Mouse (Mus musculus): ENCODE results near the gene 1600015I10Rik. TPM values are rescaled to one million over a fixed set of nuclear protein-coding genes. Genes with fewer than 3 reads are reported as not detected.
"Not testable (repeated sequence)": the region's sequence is repeated elsewhere in the genome, so short reads cannot be mapped to it uniquely, and the experiment has no call there.

The 1600015I10Rik gene
- total and polyA plus RNA-seq, 3 experiments: not detected

- no peaks in the 10 kb centered on the region for H3K9me3 ChIP-seq (replicated peaks; ENCODE audit: low read length)
- no peak for TF ChIP-seq POLR2AphosphoS2 (IDR thresholded peaks at IDR 0.05; ENCODE audit: low read depth, low read length)
- no peak for TF ChIP-seq ZKSCAN1 (IDR thresholded peaks at IDR 0.05; ENCODE audit: borderline replicate concordance, low read depth, low read length)
- TF ChIP-seq GABPA (IDR thresholded peaks at IDR 0.05; ENCODE audit: insufficient replicate concordance, low read depth, low read length): no peak
- no peak for TF ChIP-seq KAT2A (IDR thresholded peaks at IDR 0.05; ENCODE audit: insufficient replicate concordance, low read length)
- no peak for TF ChIP-seq UBTF (IDR thresholded peaks at IDR 0.05; ENCODE audit: low read depth, low read length)
- TF ChIP-seq POLR2A (IDR thresholded peaks at IDR 0.05; ENCODE audit: low read depth, low read length): no peak
- no peak for TF ChIP-seq ETS1 (conservative IDR thresholded peaks at IDR 0.05; ENCODE audit: low read depth, low read length)
- no peak for TF ChIP-seq ZC3H11A (IDR thresholded peaks at IDR 0.05; ENCODE audit: low read depth, low read length)
- no peak for TF ChIP-seq SMC3 (IDR thresholded peaks at IDR 0.05; ENCODE audit: low read depth, low read length)
- H3K79me2 ChIP-seq (replicated peaks; ENCODE audit: control insufficient read depth, extremely low read depth, insufficient read depth, poor library complexity, severe bottlenecking): no peaks in the 10 kb centered on the region
- DNase-seq (ENCODE audit: extremely low read depth): no peak
- H3K9ac ChIP-seq (ENCODE audit: insufficient read depth, low read depth): no peak overlapping the region
- H3K4me1 ChIP-seq (ENCODE audit: control insufficient read depth in 1 of 2, insufficient read depth in 2 of 2): peaks cover 0 to 23% of the 10 kb centered on the region in 2 experiments; a peak in 2 of 4 replicates
- no peaks in the 10 kb centered on the region for H3K27me3 ChIP-seq (replicated peaks)
- dilution Hi-C loops (cut with MboI; ENCODE audit: extremely low pct_ligation_motif_present, extremely low pct_unique_long_range_greater_than_20kb, low sequenced_read_pairs): no loop called here
- in situ Hi-C loops (cut with MboI; ENCODE audit: low pct_ligation_motif_present, low pct_unique_long_range_greater_than_20kb, low sequenced_read_pairs): no loop called here
- H3K4me2 ChIP-seq (ENCODE audit: insufficient read depth, low read depth, poor library complexity, severe bottlenecking): no peak overlapping the region
- H3K36me3 ChIP-seq (replicated peaks in 1 of 2; ENCODE audit: control insufficient read depth in 1 of 2, insufficient read depth in 1 of 2, low read length in 1 of 2): no peaks in the 10 kb centered on the region
- H3K27ac ChIP-seq (ENCODE audit: insufficient read depth, low read depth): no peak overlapping the region
- H3K4me3 ChIP-seq (replicated peaks in 1 of 3; ENCODE audit: low read depth in 2 of 3, low read length in 2 of 3, poor library complexity in 1 of 3): no peak overlapping the region
These were observed 33.8 kb upstream of the 1600015I10Rik start for GRCm38 (mm10) chr6:48895941-48896340.

GRCm38 (mm10) chr6:48896956-48897355, 32.7 kb upstream of the 1600015I10Rik start:
- Histone ChIP-seq H3K9ac (ENCODE audit: insufficient read depth, low read depth) (no peak overlapping the region), H3K36me3 (replicated peaks in 1 of 2; ENCODE audit: control insufficient read depth in 1 of 2, insufficient read depth in 1 of 2, low read length in 1 of 2) (no peaks in the 10 kb centered on the region), H3K9me3 (replicated peaks; ENCODE audit: low read length) (no peaks in the 10 kb centered on the region), H3K27me3 (replicated peaks) (no peaks in the 10 kb centered on the region), H3K27ac (ENCODE audit: insufficient read depth, low read depth) (no peak overlapping the region), H3K4me3 (replicated peaks in 1 of 3; ENCODE audit: low read depth in 2 of 3, low read length in 2 of 3, poor library complexity in 1 of 3) (no peak overlapping the region), H3K4me1 (ENCODE audit: control insufficient read depth in 1 of 2, insufficient read depth in 2 of 2) (peaks cover 0 to 23% of the 10 kb centered on the region in 2 experiments; a peak in 2 of 4 replicates), H3K79me2 (replicated peaks; ENCODE audit: control insufficient read depth, extremely low read depth, insufficient read depth, poor library complexity, severe bottlenecking) (no peaks in the 10 kb centered on the region), H3K4me2 (ENCODE audit: insufficient read depth, low read depth, poor library complexity, severe bottlenecking) (peak overlapping the region; percentile 83)
- TF ChIP-seq BHLHE40 (IDR thresholded peaks at IDR 0.05; ENCODE audit: low read depth, low read length) (no peak), MEF2A (IDR thresholded peaks at IDR 0.05; ENCODE audit: borderline replicate concordance, low read depth, low read length) (no peak), ZC3H11A (IDR thresholded peaks at IDR 0.05; ENCODE audit: low read depth, low read length) (no peak), CTCF (conservative IDR thresholded peaks at IDR 0.05 in 1 of 2, IDR thresholded peaks at IDR 0.05 in 1 of 2; ENCODE audit: low read depth in 2 of 2, low read length in 2 of 2) (no peak), MYC (IDR thresholded peaks at IDR 0.05; ENCODE audit: low read depth, low read length) (no peak), EP300 (IDR thresholded peaks at IDR 0.05; ENCODE audit: low read length) (no peak)
- dilution Hi-C loops (cut with MboI; ENCODE audit: extremely low pct_ligation_motif_present, extremely low pct_unique_long_range_greater_than_20kb, low sequenced_read_pairs): no loop called here
- in situ Hi-C loops (cut with MboI; ENCODE audit: low pct_ligation_motif_present, low pct_unique_long_range_greater_than_20kb, low sequenced_read_pairs): no loop called here
- peak; percentile 27 for DNase-seq (ENCODE audit: extremely low read depth)

GRCm38 (mm10) chr6:48901316-48901715, 28.4 kb upstream of the 1600015I10Rik start:
- H3K4me1 ChIP-seq (ENCODE audit: control insufficient read depth in 1 of 2, insufficient read depth in 2 of 2): peaks cover 0 to 17% of the 10 kb centered on the region in 2 experiments; a peak in 2 of 4 replicates
- H3K4me3 ChIP-seq (replicated peaks in 1 of 3; ENCODE audit: low read depth in 2 of 3, low read length in 2 of 3, poor library complexity in 1 of 3); H3K79me2 ChIP-seq (replicated peaks; ENCODE audit: control insufficient read depth, extremely low read depth, insufficient read depth, poor library complexity, severe bottlenecking); H3K9me3 ChIP-seq (replicated peaks; ENCODE audit: low read length); H3K27ac ChIP-seq (ENCODE audit: insufficient read depth, low read depth); H3K36me3 ChIP-seq (replicated peaks in 1 of 2; ENCODE audit: control insufficient read depth in 1 of 2, insufficient read depth in 1 of 2, low read length in 1 of 2); H3K4me2 ChIP-seq (ENCODE audit: insufficient read depth, low read depth, poor library complexity, severe bottlenecking); H3K9ac ChIP-seq (ENCODE audit: insufficient read depth, low read depth); DNase-seq (ENCODE audit: extremely low read depth); H3K27me3 ChIP-seq (replicated peaks); in situ Hi-C loops (cut with MboI; ENCODE audit: low pct_ligation_motif_present, low pct_unique_long_range_greater_than_20kb, low sequenced_read_pairs); dilution Hi-C loops (cut with MboI; ENCODE audit: extremely low pct_ligation_motif_present, extremely low pct_unique_long_range_greater_than_20kb, low sequenced_read_pairs): not testable (repeated sequence)

Data from CH12.LX (cell line).